Mouse (Mus musculus): ENCODE measurements around the gene Vmn2r6. TPM values are rescaled to one million over a fixed set of nuclear protein-coding genes. Genes with fewer than 3 reads are reported as not detected.
"Not testable (repeated sequence)": the region's sequence is repeated elsewhere in the genome, so short reads cannot be mapped to it uniquely, and the experiment has no call there.

Vmn2r6 gene
- not detected for total RNA-seq (2021)

- DNase-seq (ENCODE audit: low spot score in 2 of 2); intact Hi-C loops (cut with DNase I): not testable (repeated sequence)
Observed at GRCm38 (mm10) chr3:64565730-64566129, at the start of gene Vmn2r6. Gene Vmn2r6, minus strand, starts transcription at chr3:64565830.

- intact Hi-C loops (cut with DNase I) = no loop called here
- no peak for DNase-seq (ENCODE audit: low spot score in 2 of 2)
Observed at GRCm38 (mm10) chr3:64587618-64588017, 22.0 kb upstream of the Vmn2r6 start.

- intact Hi-C loops (cut with DNase I) = not testable (repeated sequence)
Observed at GRCm38 (mm10) chr3:64568793-64569192, 3.2 kb upstream of the Vmn2r6 start.

GRCm38 (mm10) chr3:64523585-64523984, 42.0 kb downstream of the Vmn2r6 start:
- DNase-seq (ENCODE audit: low spot score in 2 of 2); intact Hi-C loops (cut with DNase I): not testable (repeated sequence)

More at GRCm38 (mm10) chr3:64568793-64569192, 3.2 kb upstream of the Vmn2r6 start:
- not testable (repeated sequence) for DNase-seq (ENCODE audit: low spot score in 2 of 2)

GRCm38 (mm10) chr3:64509742-64510141, 55.9 kb downstream of the Vmn2r6 start, which contains the start of gene Vmn2r5:
Gene Vmn2r5, minus strand, starts transcription at chr3:64509842.
- DNase-seq (ENCODE audit: low spot score in 2 of 2); intact Hi-C loops (cut with DNase I): not testable (repeated sequence)

Other genes with a start within 250 kb of the Vmn2r6 start
- not detected for gene Vmn2r4, start 150.5 kb downstream of the Vmn2r6 start, total RNA-seq (2021)
- gene Vmn2r5, start 56.0 kb downstream of the Vmn2r6 start, total RNA-seq (2021) = not detected

All from left cerebral cortex, postnatal 36 days (tissue).